Mouse (Mus musculus): ENCODE measurements around the gene Nacc2. TPM values are rescaled to one million over a fixed set of nuclear protein-coding genes. Genes with fewer than 3 reads are reported as not detected.

The Nacc2 gene
- total RNA-seq, 2 experiments from 2014 or later = 60.6 to 66.8 TPM

DNA sequence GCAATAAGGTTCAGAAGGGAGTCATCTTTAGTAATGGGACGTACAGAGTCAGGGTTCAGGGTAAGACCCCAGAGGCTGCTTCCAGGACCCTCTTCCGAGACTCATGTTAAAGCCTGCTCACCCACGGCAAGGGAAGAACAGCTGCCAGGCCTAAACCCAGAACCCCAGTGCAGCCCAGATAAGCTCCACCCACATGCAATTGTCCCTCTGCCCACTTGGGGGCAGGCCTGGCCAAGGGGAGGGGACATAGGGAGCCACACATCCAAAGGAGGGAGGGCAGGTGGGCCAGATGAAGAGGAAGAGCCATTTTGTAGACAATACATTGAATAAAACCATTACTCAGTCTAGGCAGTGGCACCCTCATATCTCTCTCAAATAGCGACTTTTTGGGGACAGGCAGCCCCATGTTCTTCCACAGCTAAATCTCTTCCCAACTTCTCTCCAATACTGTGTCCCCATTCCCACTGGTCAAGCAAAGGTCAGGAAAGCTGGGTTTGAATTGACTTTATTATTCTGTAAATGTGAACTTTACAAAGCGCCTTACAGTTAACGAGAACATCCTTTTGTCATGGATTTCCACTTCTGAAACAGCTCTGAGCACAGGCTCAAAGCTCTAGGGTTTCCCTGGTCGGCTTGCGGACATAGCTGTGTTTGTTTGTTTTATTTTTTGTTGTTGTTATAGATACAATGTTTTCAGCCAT lies 67.8 kb downstream of the Nacc2 start:
- DNase-seq = peak; percentile 48 to 57

DNA sequence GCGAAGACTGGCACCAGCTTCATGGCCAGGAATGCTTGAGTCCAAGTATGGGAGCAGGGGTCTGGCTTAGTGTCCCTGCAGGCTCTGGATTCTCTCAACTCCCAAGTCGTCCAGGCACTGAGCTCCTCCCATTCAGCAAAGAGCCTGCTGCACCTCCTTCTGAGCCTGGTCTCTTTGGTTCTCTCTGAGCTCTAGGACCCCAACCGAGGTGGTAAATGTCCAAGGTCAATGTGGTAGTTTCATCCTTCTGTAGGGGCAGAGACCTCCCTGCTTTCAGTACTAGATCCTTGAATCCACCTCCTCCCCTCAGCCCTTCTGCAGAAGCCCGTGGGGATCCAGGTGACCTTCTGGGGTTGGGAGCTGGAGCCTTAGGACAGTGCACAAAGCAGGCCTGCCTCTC lies 70.2 kb downstream of the Nacc2 start:
- no peak for DNase-seq

DNA sequence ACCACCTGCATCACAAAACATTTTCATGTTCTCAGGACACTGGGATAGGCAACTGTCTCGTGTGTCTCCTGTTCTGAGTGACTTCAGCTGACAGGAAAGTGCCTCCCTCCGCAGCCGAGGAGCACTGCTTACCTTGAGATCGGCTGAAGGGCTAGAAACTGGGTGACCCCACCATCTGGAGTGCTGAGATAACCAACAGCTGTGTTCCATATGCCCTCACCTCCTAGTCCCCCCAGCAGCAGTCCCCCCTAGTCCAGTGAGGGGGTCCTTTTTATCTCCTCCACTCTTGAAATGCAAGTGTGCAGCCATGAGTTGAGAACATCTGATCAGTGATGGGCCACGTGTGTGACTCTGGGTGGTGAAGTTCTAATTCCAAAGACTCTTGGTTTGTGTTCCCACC lies 74.2 kb downstream of the Nacc2 start:
- no peak for DNase-seq

DNA sequence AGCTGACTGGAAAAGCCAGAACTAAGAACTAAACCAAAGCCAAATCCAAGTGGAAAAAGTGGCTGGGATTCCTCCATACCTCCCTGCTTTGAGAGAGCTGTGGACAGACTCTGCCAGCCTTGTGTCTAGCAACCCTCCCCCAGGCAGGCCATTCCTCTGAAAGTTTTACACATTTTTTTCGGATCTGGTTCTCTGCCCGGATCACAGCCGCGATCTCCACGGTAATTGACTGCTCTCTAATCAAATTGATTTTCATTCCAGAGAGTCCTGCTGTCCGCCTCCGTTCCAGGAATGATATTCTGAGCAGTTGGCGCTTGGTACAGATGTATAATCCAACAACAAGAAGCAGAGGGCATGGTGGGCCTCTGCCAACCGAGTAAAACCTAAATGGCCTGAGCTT lies 78.8 kb downstream of the Nacc2 start:
- DNase-seq = peak in 1 of 2 experiments; percentile 33

DNA sequence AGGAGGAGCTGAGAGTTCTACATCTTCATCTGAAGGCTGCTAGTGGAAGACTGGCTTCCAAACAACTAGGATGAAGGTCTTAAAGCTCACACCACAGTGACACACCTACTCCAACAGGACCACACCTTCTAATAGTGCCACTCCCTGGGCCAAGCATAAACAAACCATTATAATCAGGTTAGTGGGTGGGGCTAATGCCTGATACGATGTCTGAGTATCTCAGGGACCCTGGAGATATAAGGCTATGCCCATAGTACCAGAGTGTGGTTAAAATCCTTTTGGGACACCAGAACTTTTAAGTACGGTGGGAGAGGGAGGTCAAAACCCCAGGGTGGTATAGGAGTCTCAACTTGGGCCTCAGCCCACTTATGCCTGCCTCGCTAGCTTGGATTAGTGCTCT lies 80.4 kb downstream of the Nacc2 start:
- DNase-seq = no peak

DNA sequence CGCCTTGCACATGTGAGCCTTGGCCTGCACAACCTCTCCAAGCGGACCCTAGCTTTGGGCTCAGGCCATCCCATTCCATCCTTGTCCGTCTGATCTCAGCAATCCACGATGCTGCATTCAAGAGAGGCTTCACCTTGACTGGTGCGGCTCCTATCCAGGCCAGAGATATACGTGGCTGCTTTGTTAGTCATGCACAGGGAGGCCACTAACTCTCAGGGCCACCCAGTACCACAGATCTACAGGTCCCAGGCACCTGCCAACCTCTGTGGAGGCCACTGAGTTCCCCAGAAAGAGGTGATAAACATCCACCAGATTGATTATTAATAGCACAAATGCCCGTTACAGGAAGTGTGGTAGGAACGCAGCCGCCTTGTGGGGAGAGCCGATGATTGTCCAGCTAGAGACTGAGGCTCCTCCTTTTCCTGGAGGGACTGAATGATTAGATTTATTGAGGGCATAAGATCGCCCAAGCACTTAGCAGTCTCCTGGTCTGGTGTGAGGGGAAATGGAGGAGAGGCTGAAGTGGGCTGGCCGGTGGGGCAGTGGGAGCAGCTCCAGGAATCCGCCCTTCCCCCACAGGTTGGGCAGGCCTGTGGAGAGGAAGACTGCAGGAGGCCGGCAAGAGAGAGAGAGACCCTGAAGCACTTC lies 81.7 kb downstream of the Nacc2 start:
- DNase-seq = no peak

DNA sequence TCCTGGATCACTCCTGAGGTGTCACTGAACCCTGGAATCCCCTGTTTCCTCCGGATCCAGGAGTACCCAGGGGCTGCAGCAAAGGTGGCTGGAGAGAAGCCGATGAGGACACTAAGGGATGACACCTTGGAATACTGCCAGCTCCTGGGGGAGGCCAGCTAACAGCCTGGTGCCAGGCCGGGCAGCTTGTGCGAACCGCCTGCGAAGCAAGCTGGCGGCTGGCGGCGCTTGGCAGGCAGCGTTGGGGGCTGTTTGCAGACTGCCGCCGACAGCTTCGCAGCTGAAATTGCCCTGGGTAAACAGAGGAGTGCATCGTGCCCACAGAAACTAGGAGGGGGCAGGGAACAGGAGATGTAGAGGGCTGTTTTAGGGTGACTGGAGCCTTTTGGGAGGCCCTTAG lies 83.1 kb downstream of the Nacc2 start:
- DNase-seq = peak; percentile 64 to 74

DNA sequence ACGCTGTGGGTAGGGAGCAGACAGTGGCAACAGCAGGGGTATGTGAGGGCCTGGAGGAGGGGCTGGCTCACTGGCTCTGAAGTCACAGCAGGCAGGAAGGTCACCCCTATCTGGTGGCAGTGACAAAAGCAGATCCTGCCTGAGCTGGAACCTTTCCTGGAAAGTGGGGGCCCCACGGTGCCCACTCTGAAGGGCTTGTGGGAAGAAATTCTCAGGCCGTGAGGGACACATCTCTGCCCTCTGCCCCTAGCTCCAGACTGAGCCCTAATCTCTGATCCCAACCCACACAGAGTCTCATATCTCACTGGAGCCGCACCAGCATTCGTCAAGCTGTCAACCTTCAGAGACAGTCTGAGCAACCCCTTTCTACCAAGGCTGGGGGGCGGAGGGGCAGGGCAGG lies 85.6 kb downstream of the Nacc2 start:
- DNase-seq = no peak

DNA sequence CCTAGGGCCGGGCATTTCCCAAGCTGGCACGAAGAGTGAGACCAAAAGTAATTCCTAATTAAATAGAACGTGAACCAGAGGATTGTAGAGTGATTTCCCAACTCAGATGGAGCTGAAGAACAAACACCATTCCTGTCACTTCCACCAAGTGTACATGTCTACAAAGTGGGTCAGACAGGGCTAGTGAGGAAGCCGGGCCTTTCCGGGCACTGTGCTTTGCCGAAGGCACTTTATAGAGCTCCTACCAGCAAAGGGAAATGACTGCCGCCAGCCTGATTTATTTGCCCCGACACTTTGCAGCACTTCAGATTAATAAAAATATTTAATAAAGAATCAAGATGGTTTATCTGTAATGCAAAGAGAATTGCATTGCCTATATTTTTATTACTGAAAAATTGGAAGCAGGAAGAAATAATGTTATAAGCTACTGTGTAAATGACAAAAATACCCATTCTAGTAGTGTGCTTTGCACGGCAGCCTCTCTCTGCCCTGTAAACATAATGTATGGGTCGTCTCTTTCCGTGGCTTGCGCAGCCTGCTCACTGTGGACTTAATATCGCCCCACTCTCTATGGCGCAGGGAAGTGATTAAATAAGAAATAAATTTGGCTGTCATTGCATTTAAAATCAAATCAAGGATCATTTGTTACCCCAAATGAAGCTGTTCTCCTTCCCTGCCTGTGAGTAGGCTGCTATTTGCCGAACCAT lies 88.5 kb downstream of the Nacc2 start:
- no peak for DNase-seq

DNA sequence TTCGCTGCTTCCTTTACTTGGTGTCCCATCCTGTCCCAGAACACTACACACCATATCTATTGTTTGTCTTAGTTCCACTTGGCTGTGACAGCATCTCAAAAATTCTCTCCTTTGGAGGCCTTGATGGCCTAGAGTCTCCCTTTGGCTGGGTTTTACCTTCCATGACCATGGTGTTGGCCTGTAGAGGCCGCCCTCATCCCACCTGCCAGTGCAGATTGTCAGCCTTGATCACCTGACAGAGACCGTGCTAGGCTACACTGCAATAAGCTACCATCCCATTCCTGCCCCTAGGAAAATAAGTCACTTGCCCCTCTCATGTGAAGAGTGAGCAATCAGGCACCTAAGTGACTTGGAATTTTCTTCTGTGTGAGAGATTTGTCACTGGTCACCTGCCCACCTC lies 92.7 kb downstream of the Nacc2 start:
- no peak for DNase-seq

DNA sequence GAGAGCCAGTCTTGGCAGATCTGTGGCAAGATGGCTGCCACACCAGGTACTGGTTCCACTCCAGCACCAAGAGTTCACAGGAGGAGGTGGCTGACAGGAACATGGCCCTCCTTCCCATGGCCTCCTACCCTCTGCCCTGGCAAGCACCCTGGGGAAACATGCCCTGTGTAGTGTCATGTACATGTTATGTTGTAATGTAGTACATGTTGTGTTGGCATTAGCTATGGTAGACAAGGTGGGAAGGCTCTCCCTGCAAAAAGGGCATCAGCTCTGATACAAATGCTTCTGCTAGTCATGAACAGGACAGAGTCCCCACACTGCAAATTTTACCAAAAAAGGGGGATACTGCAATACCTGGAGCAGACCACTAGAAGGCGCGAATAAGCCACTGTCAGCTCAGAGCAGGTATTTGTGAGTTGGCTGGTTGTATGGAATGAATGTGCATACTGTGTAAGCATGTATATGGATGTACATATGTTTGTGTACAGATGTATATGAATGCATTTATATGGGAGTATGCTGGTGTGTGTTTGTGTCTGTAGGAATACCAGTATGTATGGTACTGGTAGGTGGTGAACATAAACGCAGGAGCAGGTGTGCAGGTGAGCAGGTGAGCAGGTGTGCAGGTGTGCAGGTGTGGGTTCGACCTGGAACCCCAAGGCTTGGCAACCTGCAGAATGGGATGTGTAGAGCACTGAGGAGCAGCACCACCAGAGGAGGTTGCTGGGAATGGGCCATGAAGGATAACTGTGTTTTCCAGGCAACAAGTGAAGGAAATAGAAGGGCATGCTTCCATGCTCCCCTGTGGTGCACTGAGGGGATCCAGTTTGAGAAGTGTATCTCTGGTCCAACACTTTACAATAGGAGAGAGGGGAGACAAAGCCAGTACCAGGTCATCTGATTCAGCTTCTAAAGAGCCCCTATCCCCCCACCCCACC lies 98.6 kb downstream of the Nacc2 start:
- DNase-seq = peak; percentile 20 to 37

DNA sequence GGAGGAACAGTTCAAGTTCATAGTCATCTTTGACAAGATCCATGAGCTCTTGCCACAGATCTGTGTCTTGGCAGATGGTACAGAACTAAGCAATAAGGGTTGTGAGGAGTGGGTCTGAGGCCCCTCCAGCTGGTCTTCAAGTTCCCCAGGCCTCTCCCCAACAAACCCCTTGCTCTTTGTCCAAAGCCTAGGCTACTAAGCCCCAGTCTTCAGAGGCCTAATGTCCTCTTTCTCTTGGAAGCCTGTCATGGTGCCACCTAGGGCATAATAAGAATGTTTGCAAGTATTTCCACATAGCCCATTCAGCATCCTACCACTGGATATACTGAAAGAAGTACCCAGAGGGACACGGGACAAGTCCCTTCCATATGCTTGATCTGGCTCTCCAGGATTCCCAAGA lies 100.4 kb downstream of the Nacc2 start:
- DNase-seq = no peak

DNA sequence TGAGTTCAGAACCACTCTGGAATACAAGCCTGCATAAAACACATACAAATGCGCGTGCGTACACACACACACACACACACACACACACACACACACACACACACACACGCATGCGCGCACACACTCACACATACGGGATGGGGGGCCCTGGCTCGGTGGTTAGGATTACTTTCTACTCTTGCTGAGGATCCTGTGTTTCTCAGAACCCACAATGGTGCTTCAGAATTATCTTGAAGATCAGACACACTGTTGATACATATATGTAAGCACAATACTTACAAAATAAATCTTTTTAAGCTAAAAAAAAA lies 100.8 kb downstream of the Nacc2 start:
- DNase-seq = no peak

DNA sequence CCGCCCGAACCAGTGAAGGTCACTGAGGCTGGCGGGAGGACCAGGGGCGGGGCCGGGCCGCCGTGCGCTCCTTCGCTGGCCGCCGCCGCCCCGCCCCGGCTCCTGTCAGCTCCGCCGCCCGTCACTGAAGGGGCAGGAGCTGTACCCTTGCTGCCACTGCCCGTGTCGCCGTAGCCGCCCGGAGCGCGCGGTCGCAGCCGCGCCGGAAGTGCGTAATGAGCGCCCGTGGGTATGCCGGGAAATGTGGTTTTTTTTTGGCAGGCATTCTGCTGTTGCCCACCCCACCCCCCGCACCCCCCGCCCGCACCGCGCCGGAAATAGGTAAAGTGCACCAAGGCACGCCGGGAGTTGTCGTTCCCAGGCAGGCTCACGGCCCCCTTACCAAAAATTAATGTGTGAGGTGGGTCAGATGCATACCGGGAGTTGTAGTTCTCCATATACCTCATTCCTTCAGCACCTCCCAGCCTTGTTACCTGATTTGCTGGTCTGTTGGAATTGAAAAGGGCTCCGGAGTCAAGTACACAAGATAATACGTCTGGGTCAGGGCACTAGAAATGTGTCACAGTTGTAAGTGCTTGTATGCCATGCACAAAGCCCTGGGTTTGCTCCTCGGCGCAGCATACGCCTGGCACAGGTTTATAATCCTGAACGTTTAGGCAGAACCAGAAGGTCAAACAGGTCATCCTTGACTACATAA lies 101.3 kb downstream of the Nacc2 start, which contains the start of gene Ubac1:
TSS of gene Ubac1 (minus strand) at position 187 of the 697 bp plus-strand sequence.
- peak; percentile 88 to 91 for DNase-seq

DNA sequence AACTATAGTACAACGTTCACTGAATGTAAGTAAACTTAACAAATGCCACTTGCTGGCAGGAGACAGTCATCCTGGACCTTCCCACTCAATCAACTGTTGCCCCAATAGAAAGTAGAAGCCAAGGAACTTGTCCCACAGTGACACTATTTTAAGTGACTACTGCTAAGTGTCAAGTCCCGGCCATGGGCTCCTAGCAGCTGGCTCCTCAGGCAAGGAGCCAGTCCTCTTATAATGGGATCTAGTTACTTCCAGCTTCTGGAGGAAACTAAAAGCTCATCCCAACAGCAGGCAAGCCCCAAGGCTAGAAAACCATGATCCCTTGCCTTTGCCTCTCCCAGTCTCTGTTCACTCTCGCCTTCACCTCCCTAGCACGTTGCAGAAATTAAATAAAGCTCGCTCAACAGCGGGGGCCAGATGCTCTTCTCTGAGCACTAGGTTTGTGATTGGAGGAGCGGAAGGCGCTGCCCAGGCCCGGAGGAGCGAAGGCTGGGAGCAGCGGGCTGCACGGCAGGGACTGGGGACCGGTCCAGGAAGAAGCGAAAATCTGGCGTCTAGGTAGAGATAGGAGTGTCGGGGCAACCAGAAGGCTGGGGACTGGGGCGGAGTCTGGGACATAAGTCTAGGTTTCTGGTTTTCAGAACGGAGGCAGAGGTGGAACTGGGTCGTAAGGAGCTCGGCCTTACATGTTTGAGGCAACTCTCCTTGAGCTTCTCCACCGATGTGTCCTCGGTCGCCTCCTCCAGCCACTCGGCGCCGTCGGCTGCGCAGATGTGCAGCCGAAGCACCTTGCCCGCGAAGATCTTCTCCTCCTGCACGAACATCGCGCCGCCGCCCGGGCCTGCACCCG lies 102.1 kb downstream of the Nacc2 start:
- peak; percentile 37 to 47 for DNase-seq

DNA sequence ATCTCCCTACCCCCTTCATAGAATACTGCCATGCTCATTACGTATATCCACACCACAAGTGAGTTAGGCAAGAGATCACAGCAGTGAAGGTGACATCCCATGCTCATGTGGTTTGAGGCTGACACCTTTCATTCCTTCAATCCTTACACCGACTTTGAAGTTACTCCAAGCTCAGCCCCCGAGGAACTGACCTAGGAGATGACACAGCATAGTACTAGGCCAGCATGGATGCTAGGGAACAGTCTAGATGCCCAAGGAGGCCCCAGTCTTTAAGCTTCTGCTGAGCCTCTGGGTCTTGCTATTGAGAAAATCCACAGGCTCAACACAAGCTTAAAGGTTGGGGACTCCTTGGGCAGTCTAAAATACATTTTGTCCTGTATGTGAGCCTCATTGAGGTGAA lies 103.1 kb downstream of the Nacc2 start:
- no peak for DNase-seq

DNA sequence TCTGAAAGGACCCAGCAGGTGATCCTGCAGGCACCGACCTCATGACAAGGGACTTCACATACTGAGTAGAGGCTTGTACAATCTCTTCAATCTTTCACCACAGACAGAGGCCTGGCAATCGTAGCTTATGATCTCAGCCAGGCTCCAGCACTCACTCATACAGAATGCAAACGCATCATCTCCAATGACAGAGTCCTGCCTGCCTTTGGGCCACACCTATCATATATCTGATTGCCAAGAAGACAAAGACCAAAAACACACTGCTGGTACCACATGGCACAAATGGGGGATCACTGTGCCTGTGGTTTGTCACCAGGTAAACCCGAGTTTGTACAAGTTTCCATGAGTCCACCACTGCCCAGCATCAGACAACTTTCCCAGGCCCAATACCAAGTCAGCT lies 105.7 kb downstream of the Nacc2 start:
- no peak for DNase-seq

DNA sequence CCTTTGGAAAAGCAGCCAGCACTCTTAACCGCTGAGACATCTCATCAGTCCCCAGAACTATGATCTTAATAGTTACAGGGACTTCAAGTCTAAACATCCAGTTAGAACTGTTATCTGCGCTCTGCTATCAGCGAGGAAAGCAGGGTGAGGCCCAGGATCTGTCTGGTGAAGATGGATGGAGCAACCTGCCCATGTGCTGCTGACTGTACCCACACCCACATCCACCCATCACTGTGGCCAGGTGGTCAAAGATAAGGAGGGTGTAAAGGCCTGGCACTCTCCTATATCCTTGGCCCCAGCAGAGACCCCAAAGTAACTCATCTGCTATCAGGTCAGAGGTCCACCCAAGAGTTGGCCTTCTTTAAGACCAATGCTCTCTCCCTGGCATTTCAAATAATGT lies 109.3 kb downstream of the Nacc2 start:
- DNase-seq = no peak

DNA sequence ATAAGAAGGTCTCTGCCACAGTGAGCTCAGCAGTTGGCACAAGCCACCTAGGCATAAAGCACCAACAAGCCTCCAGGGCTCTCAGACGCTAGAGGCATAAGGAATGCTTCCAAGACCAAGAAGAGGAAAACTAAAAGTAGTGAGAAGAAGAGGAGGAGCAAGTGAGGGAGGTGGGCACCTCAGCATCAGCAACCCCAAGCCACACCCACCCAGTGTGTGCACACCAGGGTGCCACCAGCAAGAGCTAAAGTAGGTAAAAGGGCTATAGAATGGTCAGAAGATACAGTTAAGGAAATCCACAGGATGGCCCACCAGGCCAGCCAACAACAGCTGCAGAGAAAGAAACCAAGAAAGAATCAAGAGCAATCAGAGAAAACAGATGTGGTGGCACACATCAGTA lies 111.6 kb downstream of the Nacc2 start:
- DNase-seq = no peak
